Mouse (Mus musculus) ovary, postnatal 14 days (tissue): ENCODE measurements around the gene Ptch1.

Experiments used
- DNase-seq: peaks from one replicate; pipeline ENCODE4 v3.0.0; 2022; ENCODE audit warnings: low spot score

Gene Ptch1

DNA sequence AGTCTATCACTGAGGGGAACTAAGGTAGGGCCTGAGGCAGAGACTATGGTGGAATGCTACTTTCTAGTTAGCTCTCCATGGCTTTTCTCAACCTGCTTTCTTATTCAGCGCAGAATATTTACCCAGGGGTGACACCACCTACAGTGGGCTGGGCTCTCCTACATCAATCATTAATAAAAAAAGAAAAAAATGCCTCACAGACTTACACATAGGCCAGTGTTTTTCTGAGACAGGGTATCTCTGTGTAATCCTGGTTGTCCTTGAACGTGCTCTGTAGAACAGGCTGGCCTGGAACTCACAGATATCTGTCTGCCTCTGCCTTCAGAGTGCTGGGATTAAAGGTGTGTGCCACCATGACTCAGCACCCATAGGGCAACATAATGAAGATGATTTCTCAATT, 73.9 kb downstream of the Ptch1 start:
- no peak for DNase-seq

DNA sequence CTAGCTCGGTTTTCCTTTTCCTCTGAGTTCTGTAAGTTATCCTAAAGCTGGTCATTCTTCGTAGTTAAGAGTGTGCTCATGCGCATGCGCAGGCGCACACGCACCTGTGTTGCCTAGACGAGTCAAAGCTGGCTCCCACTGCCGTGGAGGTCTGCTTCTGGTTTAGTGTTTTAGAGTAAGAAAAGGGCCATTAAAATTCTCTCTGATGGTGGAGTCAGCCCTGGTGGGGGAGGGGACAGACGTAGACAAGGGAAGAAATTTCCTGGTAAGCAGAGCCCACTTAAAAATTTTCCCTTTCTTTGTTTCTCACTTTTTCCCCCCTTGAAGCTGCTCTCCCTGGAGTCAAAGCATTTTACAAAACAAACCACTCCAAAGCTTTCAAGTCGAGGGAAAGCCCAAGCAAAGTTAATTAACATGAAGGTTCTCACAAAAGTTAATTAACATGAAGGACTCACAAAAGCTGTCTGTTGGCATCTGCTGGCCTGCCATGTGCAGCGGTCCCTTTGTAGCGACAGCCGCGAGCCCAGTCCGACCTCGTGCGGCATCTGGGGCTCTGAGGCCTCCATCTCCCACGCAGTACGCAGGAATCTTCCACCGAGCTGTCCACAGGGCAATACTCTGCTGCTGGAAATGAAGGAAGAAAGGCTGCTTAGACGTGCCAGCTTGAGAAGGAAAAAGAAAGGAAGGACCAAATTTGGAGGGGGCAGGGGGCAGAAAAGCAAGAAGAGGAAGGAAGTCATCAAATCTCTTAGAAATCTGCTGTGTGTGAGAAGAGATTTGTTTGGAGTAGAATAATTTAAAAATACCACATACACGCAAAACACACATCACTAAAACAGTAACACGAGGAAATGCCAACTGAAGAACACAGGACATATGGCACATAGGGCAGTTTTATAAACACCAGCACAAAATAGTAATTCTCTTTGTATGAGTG, 76.5 kb downstream of the Ptch1 start, which contains the start of gene Fancc:
Gene Fancc (minus strand): TSS at position 633 of the 937 bp plus-strand sequence.
- DNase-seq = no peak

DNA sequence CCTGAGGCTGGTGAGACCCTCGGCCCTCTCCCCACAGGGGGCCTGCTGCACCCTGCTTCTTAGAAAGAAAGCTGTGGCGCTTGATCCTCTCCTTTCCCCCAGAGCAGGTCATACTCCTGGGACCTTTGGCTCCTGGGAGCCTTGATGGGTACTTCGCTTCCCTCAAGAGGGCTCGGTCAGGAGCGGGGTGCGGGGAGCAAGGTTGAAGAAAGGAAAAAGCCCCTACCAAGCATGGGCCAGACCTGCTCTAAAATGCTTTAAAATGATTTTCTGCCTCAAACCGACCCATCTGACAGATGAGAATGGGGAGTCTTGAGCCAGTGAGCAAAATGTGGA, 85.7 kb downstream of the Ptch1 start:
- DNase-seq = no peak

DNA sequence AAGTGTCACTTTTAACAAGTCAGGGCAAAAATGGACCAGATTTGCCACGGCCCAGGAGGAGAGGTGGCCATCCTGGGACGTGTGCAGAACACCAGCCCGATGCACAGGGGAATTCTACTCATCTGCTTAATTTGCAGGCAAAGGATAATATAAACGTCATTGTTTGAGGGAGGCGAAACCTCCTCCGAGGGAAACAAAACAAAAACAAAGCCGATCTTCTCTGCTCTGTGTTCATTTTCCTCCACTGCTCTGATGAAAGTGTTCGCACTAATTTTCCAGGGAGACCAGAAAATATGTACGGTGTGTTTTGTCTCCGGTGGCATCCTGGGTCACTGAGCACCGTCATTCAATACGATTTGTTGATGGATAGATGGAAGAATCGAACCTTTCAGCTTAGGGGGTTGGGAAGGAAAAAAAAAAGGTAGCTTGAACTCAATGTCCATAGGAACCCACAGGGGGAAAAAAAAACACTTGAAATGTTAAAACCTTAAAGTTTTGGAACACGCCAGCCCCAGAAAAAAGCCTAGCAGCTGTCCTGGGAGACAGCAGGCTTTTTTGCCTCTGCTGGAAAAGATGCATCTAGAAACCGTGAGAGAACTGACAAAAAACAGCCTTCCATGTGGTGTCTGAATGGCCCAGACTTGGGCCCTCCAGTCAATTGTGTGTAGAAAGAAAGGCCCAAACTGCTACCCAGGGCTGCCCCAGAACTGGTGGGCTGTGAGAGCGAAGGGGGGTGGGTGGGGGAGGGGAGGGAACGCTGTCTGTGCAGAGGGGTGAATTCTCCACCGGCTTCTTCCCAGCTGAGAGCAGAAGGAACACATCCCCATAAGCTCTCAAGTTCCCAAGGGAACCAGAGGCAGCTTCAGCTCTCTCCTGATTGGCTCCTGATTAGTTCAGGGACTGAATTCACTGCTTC, 86.3 kb downstream of the Ptch1 start:
- DNase-seq = no peak

DNA sequence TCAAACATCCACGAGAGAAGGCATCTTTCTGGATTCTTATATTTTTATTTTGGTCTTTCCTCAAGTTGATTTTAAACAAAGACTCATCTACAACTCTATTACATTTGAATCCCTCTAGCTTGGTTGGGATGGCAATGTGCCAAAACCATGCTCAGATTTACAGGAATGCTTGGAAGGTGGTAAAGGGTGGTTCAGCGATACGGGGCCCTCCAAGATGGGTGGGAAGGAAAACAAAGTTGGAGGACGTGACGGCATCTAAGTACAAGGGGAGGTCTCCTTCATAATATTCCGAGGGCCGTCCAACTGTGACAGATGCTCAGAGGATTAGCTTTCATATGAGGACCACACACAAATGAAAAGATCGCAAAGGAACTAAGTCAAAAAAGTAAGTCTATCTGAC, 98.0 kb downstream of the Ptch1 start:
- no peak for DNase-seq
